Mouse (Mus musculus) neutrophil, adult 65 days (primary cell): ENCODE data around the gene Nckap1. TPM values are rescaled to one million over a fixed set of nuclear protein-coding genes. Genes with fewer than 3 reads are reported as not detected.

Source experiments
- total RNA-seq: library from RNA; stranded (reverse); gene quantifications from 2 replicates; pipeline ENCODE4 v1.2.4, GENCODE M21; 2023

Gene Nckap1
- 0.50 and 1.3 TPM in 2 replicates for total RNA-seq

GRCm38 (mm10) chr2:80581043-80581711 lies at the start of gene Nckap1:
Nckap1 (minus strand) TSS chr2:80581380.

GRCm38 (mm10) chr2:80616854-80617737 lies 35.9 kb upstream of the Nckap1 start, which contains the start of the genes Dusp19 and Nup35:
Dusp19 (plus strand) TSS chr2:80617045.
Nup35 (plus strand) TSS chr2:80617236.

Other genes with a start within 250 kb of the Nckap1 start
- gene Frzb, start 133.8 kb downstream of the Nckap1 start, total RNA-seq = not detected in 2 replicates
- gene Dusp19, start 35.7 kb upstream of the Nckap1 start, total RNA-seq = 1.3 and 2.1 TPM in 2 replicates
- gene Nup35, start 35.9 kb upstream of the Nckap1 start, total RNA-seq = 6.3 and 9.9 TPM in 2 replicates